Mouse (Mus musculus) myocyte (in vitro differentiated cells): ENCODE measurements around the gene Cfb. TPM values are rescaled to one million over a fixed set of nuclear protein-coding genes. Genes with fewer than 3 reads are reported as not detected.

Experiments
- H3K27me3 ChIP-seq: one replicate; pipeline ENCODE4 v1.6.1; 2011; ENCODE audit not compliant: control insufficient read depth, insufficient read depth, insufficient read length
- H3K36me3 ChIP-seq: one replicate; pipeline ENCODE4 v1.6.1; 2011; ENCODE audit not compliant: control insufficient read depth, insufficient read depth
- H3K4me2 ChIP-seq: one replicate; pipeline ENCODE4 v1.6.1; 2011; ENCODE audit warnings: low read depth, control low read depth
- H3K4me3 ChIP-seq: one replicate; pipeline ENCODE4 v1.5.1; 2011; ENCODE audit warnings: mild to moderate bottlenecking, control low read depth, moderate library complexity
- H3K79me2 ChIP-seq: one replicate; pipeline ENCODE4 v1.6.1; 2011; ENCODE audit not compliant: control insufficient read depth, insufficient read depth
- H3ac ChIP-seq: one replicate; pipeline ENCODE4 v1.6.1; 2011; ENCODE audit not compliant: control insufficient read depth, insufficient read length
- CEBPB ChIP-seq: IDR thresholded peaks from 2 replicates; pipeline ENCODE4 v1.6.1; 2011; ENCODE audit warnings: mild to moderate bottlenecking, moderate library complexity; ENCODE audit not compliant: poor library complexity, insufficient read depth, severe bottlenecking
- E2F4 ChIP-seq: IDR thresholded peaks from one replicate; pipeline ENCODE4 v1.6.1; 2011; ENCODE audit warnings: mild to moderate bottlenecking, control low read depth, moderate library complexity; ENCODE audit not compliant: insufficient read depth
- MAX ChIP-seq: IDR thresholded peaks from one replicate; pipeline ENCODE4 v1.6.1; 2011; ENCODE audit warnings: low read depth, mild to moderate bottlenecking, control low read depth
- MYOD1 ChIP-seq, 3 experiments: IDR thresholded peaks; one replicate each; pipeline ENCODE4 v1.6.1; 2011; ENCODE audit warnings: control low read depth in 2 of 3, low read depth in 2 of 3, mild to moderate bottlenecking in 2 of 3, moderate library complexity in 1 of 3; ENCODE audit not compliant: insufficient read length in 2 of 3, control insufficient read depth in 1 of 3
- MYOG ChIP-seq, 3 experiments: IDR thresholded peaks; one replicate each; pipeline ENCODE4 v1.6.1; 2011; ENCODE audit warnings: control low read depth in 2 of 3, low read depth in 2 of 3, mild to moderate bottlenecking in 2 of 3; ENCODE audit not compliant: insufficient read length in 2 of 3, control insufficient read depth in 1 of 3, insufficient read depth in 1 of 3
- POLR2A ChIP-seq: IDR thresholded peaks from one replicate; pipeline ENCODE4 v1.6.1; 2011; ENCODE audit warnings: low read depth, mild to moderate bottlenecking, control low read depth, moderate library complexity; ENCODE audit not compliant: insufficient read length
- POLR2AphosphoS2 ChIP-seq: IDR thresholded peaks from one replicate; pipeline ENCODE4 v1.6.1; 2011; ENCODE audit warnings: low read depth, control low read depth; ENCODE audit not compliant: insufficient read length
- REST ChIP-seq: IDR thresholded peaks from one replicate; pipeline ENCODE4 v1.6.1; 2011; ENCODE audit warnings: mild to moderate bottlenecking, control low read depth, moderate library complexity; ENCODE audit not compliant: insufficient read depth, insufficient read length
- SRF ChIP-seq: IDR thresholded peaks from one replicate; pipeline ENCODE4 v1.6.1; 2011; ENCODE audit warnings: low read depth; ENCODE audit not compliant: control insufficient read depth, insufficient read length
- TCF12 ChIP-seq: IDR thresholded peaks from one replicate; pipeline ENCODE4 v1.6.1; 2011; ENCODE audit warnings: mild to moderate bottlenecking, control low read depth; ENCODE audit not compliant: poor library complexity, insufficient read depth, severe bottlenecking
- TCF3 ChIP-seq: IDR thresholded peaks from one replicate; pipeline ENCODE4 v1.6.1; 2011; ENCODE audit warnings: low read depth, control low read depth; ENCODE audit not compliant: insufficient read length
- USF1 ChIP-seq: IDR thresholded peaks from one replicate; pipeline ENCODE4 v1.6.1; 2011; ENCODE audit warnings: low read depth, mild to moderate bottlenecking, control low read depth, moderate library complexity
- polyA plus RNA-seq: library from polyadenylated mRNA; unstranded; fragments of >200 nt; fragmentation: generic; extraction: Trizol; gene quantifications from one replicate; pipeline ENCODE4 v1.2.1, GENCODE M21; 2012; ENCODE audit warnings: missing spikeins

Cfb gene
- polyA plus RNA-seq, 1 experiment: 0.37 TPM

- peaks cover 12% of the 10 kb centered on the region for H3K79me2 ChIP-seq
- H3K36me3 ChIP-seq: peaks cover 5% of the 10 kb centered on the region
- no peaks in the 10 kb centered on the region for H3K27me3 ChIP-seq
Measured at GRCm38 (mm10) chr17:34847615-34848014, 14.7 kb downstream of the Cfb start.

GRCm38 (mm10) chr17:34847192-34847591 lies 15.1 kb downstream of the Cfb start:
- Histone ChIP-seq H3K36me3 (peaks cover 5% of the 10 kb centered on the region), H3ac (no peak overlapping the region), H3K27me3 (no peaks in the 10 kb centered on the region), H3K4me3 (no peak overlapping the region), H3K4me2 (no peak overlapping the region), H3K79me2 (peaks cover 12% of the 10 kb centered on the region)
- TF ChIP-seq TCF12 (no peak), E2F4 (no peak), MAX (no peak), MYOG (IDR thresholded peaks at IDR 0.05; ENCODE audit: control insufficient read depth in 1 of 3, insufficient read depth in 1 of 3, insufficient read length in 2 of 3, low read depth in 2 of 3) (no peak), POLR2AphosphoS2 (no peak), TCF3 (no peak), USF1 (no peak), SRF (no peak), MYOD1 (IDR thresholded peaks at IDR 0.05; ENCODE audit: control insufficient read depth in 1 of 3, insufficient read length in 2 of 3, low read depth in 2 of 3) (no peak), CEBPB (no peak)

More at GRCm38 (mm10) chr17:34847615-34848014, 14.7 kb downstream of the Cfb start:
- Histone ChIP-seq H3K4me3 (no peak overlapping the region), H3ac (no peak overlapping the region), H3K4me2 (no peak overlapping the region)
- no peak for TF ChIP-seq E2F4
- no peak for TF ChIP-seq CEBPB
- no peak for TF ChIP-seq MYOD1 (IDR thresholded peaks at IDR 0.05; ENCODE audit: control insufficient read depth in 1 of 3, insufficient read length in 2 of 3, low read depth in 2 of 3)
- TF ChIP-seq REST: no peak
- no peak for TF ChIP-seq POLR2A
- no peak for TF ChIP-seq SRF
- no peak for TF ChIP-seq MAX
- no peak for TF ChIP-seq TCF12
- no peak for TF ChIP-seq MYOG (IDR thresholded peaks at IDR 0.05; ENCODE audit: control insufficient read depth in 1 of 3, insufficient read depth in 1 of 3, insufficient read length in 2 of 3, low read depth in 2 of 3)
- TF ChIP-seq USF1: no peak
- TF ChIP-seq TCF3: no peak
- no peak for TF ChIP-seq POLR2AphosphoS2

GRCm38 (mm10) chr17:34844884-34845283 lies 17.4 kb downstream of the Cfb start:
- Histone ChIP-seq H3K4me2 (no peak overlapping the region), H3K27me3 (no peaks in the 10 kb centered on the region), H3K79me2 (no peaks in the 10 kb centered on the region), H3K4me3 (no peak overlapping the region), H3ac (no peak overlapping the region), H3K36me3 (peaks cover 10% of the 10 kb centered on the region)
- TF ChIP-seq MYOD1 (IDR thresholded peaks at IDR 0.05; ENCODE audit: control insufficient read depth in 1 of 3, insufficient read length in 2 of 3, low read depth in 2 of 3) (no peak), POLR2AphosphoS2 (no peak), SRF (no peak), TCF3 (no peak), REST (no peak), POLR2A (no peak), USF1 (no peak), MAX (no peak), E2F4 (no peak), MYOG (IDR thresholded peaks at IDR 0.05; ENCODE audit: control insufficient read depth in 1 of 3, insufficient read depth in 1 of 3, insufficient read length in 2 of 3, low read depth in 2 of 3) (no peak)

- Histone ChIP-seq H3K4me3 (no peak overlapping the region), H3ac (no peak overlapping the region), H3K36me3 (peaks cover 5% of the 10 kb centered on the region), H3K4me2 (no peak overlapping the region), H3K79me2 (peaks cover 17% of the 10 kb centered on the region), H3K27me3 (no peaks in the 10 kb centered on the region)
- no peak for TF ChIP-seq MYOD1 (IDR thresholded peaks at IDR 0.05; ENCODE audit: control insufficient read depth in 1 of 3, insufficient read length in 2 of 3, low read depth in 2 of 3)
- peak; percentile 26 for TF ChIP-seq POLR2AphosphoS2
Measured at GRCm38 (mm10) chr17:34840736-34841307, 21.5 kb downstream of the Cfb start.

GRCm38 (mm10) chr17:34838785-34839184 lies 23.5 kb downstream of the Cfb start:
- TF ChIP-seq TCF12 (no peak), POLR2AphosphoS2 (no peak), SRF (no peak), MYOD1 (IDR thresholded peaks at IDR 0.05; ENCODE audit: control insufficient read depth in 1 of 3, insufficient read length in 2 of 3, low read depth in 2 of 3) (no peak), E2F4 (no peak), MAX (no peak), REST (no peak), USF1 (no peak), TCF3 (no peak), CEBPB (no peak), POLR2A (no peak), MYOG (IDR thresholded peaks at IDR 0.05; ENCODE audit: control insufficient read depth in 1 of 3, insufficient read depth in 1 of 3, insufficient read length in 2 of 3, low read depth in 2 of 3) (no peak)
- Histone ChIP-seq H3K79me2 (peaks cover 33% of the 10 kb centered on the region), H3ac (no peak overlapping the region), H3K27me3 (no peaks in the 10 kb centered on the region), H3K4me3 (no peak overlapping the region), H3K36me3 (peaks cover 5% of the 10 kb centered on the region), H3K4me2 (no peak overlapping the region)
